Mouse (Mus musculus) neural tube, embryonic 13.5 days (tissue): ENCODE measurements at regions not wholly inside any gene's neighbourhood (a gene's known extent, or its start where the extent isn't known, plus 50 kb on each side); places are given as distances from the start of the nearest gene placed in this dataset.

Experiments used
- ATAC-seq: fragments of 200-750 bp; cut with Nextera tagmentation; 2 replicates; pipeline ENCODE4 v1.8.0; 2017; ENCODE audit warnings: low read depth, mild to moderate bottlenecking, moderate TSS enrichment, moderate library complexity
- H3K27ac ChIP-seq: fragments of 300-500 bp; sonication (generic); replicated peaks from 2 replicates; pipeline ENCODE4 v1.5.1; 2015; ENCODE audit warnings: moderate library complexity, mild to moderate bottlenecking, inconsistent platforms
- H3K27me3 ChIP-seq: fragments of 300-500 bp; sonication (generic); 2 replicates; pipeline ENCODE4 v1.6.1; 2015; ENCODE audit warnings: mild to moderate bottlenecking, inconsistent platforms
- H3K36me3 ChIP-seq: fragments of 300-500 bp; sonication (generic); 2 replicates; pipeline ENCODE4 v1.6.1; 2015; ENCODE audit warnings: mild to moderate bottlenecking, inconsistent platforms
- H3K4me1 ChIP-seq: fragments of 300-500 bp; sonication (generic); replicated peaks from 2 replicates; pipeline ENCODE4 v1.6.1; 2015; ENCODE audit warnings: inconsistent platforms
- H3K4me2 ChIP-seq: fragments of 300-500 bp; sonication (generic); 2 replicates; pipeline ENCODE4 v1.6.1; 2015; ENCODE audit warnings: inconsistent platforms, mild to moderate bottlenecking, moderate library complexity
- H3K4me3 ChIP-seq: fragments of 300-500 bp; sonication (generic); 2 replicates; pipeline ENCODE4 v1.5.1; 2015; ENCODE audit warnings: mild to moderate bottlenecking, inconsistent platforms
- H3K9ac ChIP-seq: fragments of 300-500 bp; sonication (generic); 2 replicates; pipeline ENCODE4 v1.6.1; 2015; ENCODE audit warnings: moderate library complexity, mild to moderate bottlenecking, inconsistent platforms
- H3K9me3 ChIP-seq: fragments of 300-500 bp; sonication (generic); 2 replicates; pipeline ENCODE4 v1.6.1; 2016; ENCODE audit warnings: inconsistent platforms
- WGBS: fragments of 180-500 bp; shearing (Covaris S2); methylation state at CpG from one replicate; pipeline ENCODE4 v1.1.7; 2015; 5-methylcytosine and 5-hydroxymethylcytosine counted together

GRCm38 (mm10) chr14:105523849-105524248 is 265.5 kb downstream of the Ndfip2 start:
- H3K9ac ChIP-seq = no peak overlapping the region
- no peak overlapping the region for H3K4me2 ChIP-seq
- H3K36me3 ChIP-seq = no peaks in the 10 kb centered on the region
- no peak overlapping the region for H3K4me3 ChIP-seq
- H3K27me3 ChIP-seq = no peaks in the 10 kb centered on the region
- H3K27ac ChIP-seq = no peak overlapping the region
- no peaks in the 10 kb centered on the region for H3K4me1 ChIP-seq
- WGBS = 90% methylated on average over 4 of the region's 4 CpGs
- ATAC-seq = no peak
- H3K9me3 ChIP-seq = no peaks in the 10 kb centered on the region

GRCm38 (mm10) chr14:105522279-105522678 is 263.9 kb downstream of the Ndfip2 start:
- no peak for ATAC-seq
- no peak overlapping the region for H3K9ac ChIP-seq
- no peak overlapping the region for H3K4me3 ChIP-seq
- no peaks in the 10 kb centered on the region for H3K4me1 ChIP-seq
- 72% methylated on average over 1 of the region's 1 CpGs for WGBS
- H3K4me2 ChIP-seq = no peak overlapping the region
- no peaks in the 10 kb centered on the region for H3K27me3 ChIP-seq
- no peak overlapping the region for H3K27ac ChIP-seq
- H3K9me3 ChIP-seq = no peaks in the 10 kb centered on the region
- H3K36me3 ChIP-seq = no peaks in the 10 kb centered on the region

GRCm38 (mm10) chr14:105518706-105519105 is 260.3 kb downstream of the Ndfip2 start:
- Histone ChIP-seq H3K4me1 (no peaks in the 10 kb centered on the region), H3K9me3 (no peaks in the 10 kb centered on the region), H3K9ac (no peak overlapping the region), H3K4me3 (no peak overlapping the region), H3K36me3 (no peaks in the 10 kb centered on the region), H3K27ac (no peak overlapping the region; the same call in 1 of the 2 replicates), H3K4me2 (no peak overlapping the region), H3K27me3 (no peaks in the 10 kb centered on the region)
- no peak for ATAC-seq
- 65% methylated on average over 7 of the region's 7 CpGs for WGBS

GRCm38 (mm10) chr14:105514413-105514812 is 256.0 kb downstream of the Ndfip2 start:
- no peak overlapping the region for H3K27ac ChIP-seq
- WGBS = 78% methylated on average over 9 of the region's 9 CpGs
- no peak overlapping the region for H3K4me2 ChIP-seq
- no peak for ATAC-seq
- H3K27me3 ChIP-seq = no peaks in the 10 kb centered on the region
- H3K9me3 ChIP-seq = no peaks in the 10 kb centered on the region
- H3K4me1 ChIP-seq = no peaks in the 10 kb centered on the region
- H3K9ac ChIP-seq = no peak overlapping the region
- H3K36me3 ChIP-seq = no peaks in the 10 kb centered on the region
- no peak overlapping the region for H3K4me3 ChIP-seq

GRCm38 (mm10) chr14:105512914-105513677 is 254.7 kb downstream of the Ndfip2 start:
- Histone ChIP-seq H3K4me2 (no peak overlapping the region), H3K9me3 (no peaks in the 10 kb centered on the region), H3K9ac (no peak overlapping the region), H3K27ac (peak overlapping the region; percentile 59; the same call in 1 of the 2 replicates), H3K36me3 (no peaks in the 10 kb centered on the region), H3K4me3 (no peak overlapping the region), H3K27me3 (no peaks in the 10 kb centered on the region), H3K4me1 (no peaks in the 10 kb centered on the region)
- peak; percentile 80 for ATAC-seq
- 69% methylated on average over 12 of the region's 12 CpGs for WGBS

- H3K36me3 ChIP-seq = no peaks in the 10 kb centered on the region
- H3K4me2 ChIP-seq = no peak overlapping the region
- WGBS = 90% methylated on average over 4 of the region's 4 CpGs
- H3K27ac ChIP-seq = no peak overlapping the region
- H3K9me3 ChIP-seq = no peaks in the 10 kb centered on the region
- H3K4me3 ChIP-seq = no peak overlapping the region
- H3K4me1 ChIP-seq = no peaks in the 10 kb centered on the region
- no peak overlapping the region for H3K9ac ChIP-seq
- no peak for ATAC-seq
- H3K27me3 ChIP-seq = no peaks in the 10 kb centered on the region
These were observed 253.5 kb downstream of the Ndfip2 start for GRCm38 (mm10) chr14:105511826-105512225.

- no peaks in the 10 kb centered on the region for H3K27me3 ChIP-seq
- no peak for ATAC-seq
- WGBS = 94% methylated on average over 3 of the region's 3 CpGs
These were observed 252.8 kb downstream of the Ndfip2 start for GRCm38 (mm10) chr14:105511135-105511534.

GRCm38 (mm10) chr14:105505261-105505660 is 246.9 kb downstream of the Ndfip2 start:
- Histone ChIP-seq H3K9ac (no peak overlapping the region), H3K27ac (no peak overlapping the region), H3K27me3 (peaks cover 11% of the 10 kb centered on the region), H3K4me1 (peaks cover 23% of the 10 kb centered on the region), H3K36me3 (no peaks in the 10 kb centered on the region), H3K4me2 (no peak overlapping the region), H3K9me3 (no peaks in the 10 kb centered on the region), H3K4me3 (no peak overlapping the region)
- WGBS = 64% methylated on average over 4 of the region's 4 CpGs
- ATAC-seq = no peak

More at GRCm38 (mm10) chr14:105511135-105511534, 252.8 kb downstream of the Ndfip2 start:
- no peaks in the 10 kb centered on the region for H3K9me3 ChIP-seq
- H3K4me1 ChIP-seq = no peaks in the 10 kb centered on the region
- H3K9ac ChIP-seq = no peak overlapping the region
- no peak overlapping the region for H3K27ac ChIP-seq
- H3K4me2 ChIP-seq = no peak overlapping the region
- H3K4me3 ChIP-seq = no peak overlapping the region
- H3K36me3 ChIP-seq = no peaks in the 10 kb centered on the region

GRCm38 (mm10) chr14:105504376-105504775 is 246.0 kb downstream of the Ndfip2 start:
- Histone ChIP-seq H3K4me2 (no peak overlapping the region), H3K27ac (no peak overlapping the region), H3K4me3 (no peak overlapping the region), H3K9me3 (no peaks in the 10 kb centered on the region), H3K27me3 (peaks cover 11% of the 10 kb centered on the region), H3K9ac (no peak overlapping the region), H3K36me3 (no peaks in the 10 kb centered on the region), H3K4me1 (peaks cover 31% of the 10 kb centered on the region)
- no peak for ATAC-seq
- WGBS = 88% methylated on average over 3 of the region's 3 CpGs

- Histone ChIP-seq H3K4me3 (no peak overlapping the region), H3K27me3 (peaks cover 11% of the 10 kb centered on the region), H3K4me1 (peaks cover 37% of the 10 kb centered on the region), H3K9ac (no peak overlapping the region), H3K36me3 (no peaks in the 10 kb centered on the region), H3K4me2 (no peak overlapping the region), H3K27ac (no peak overlapping the region), H3K9me3 (no peaks in the 10 kb centered on the region)
- WGBS = 79% methylated on average over 5 of the region's 5 CpGs
- no peak for ATAC-seq
These were observed 245.4 kb downstream of the Ndfip2 start for GRCm38 (mm10) chr14:105503806-105504205.

- WGBS = 11% methylated on average over 11 of the region's 11 CpGs
- Histone ChIP-seq H3K4me3 (no peak overlapping the region), H3K27me3 (peaks cover 11% of the 10 kb centered on the region), H3K27ac (no peak overlapping the region), H3K9me3 (no peaks in the 10 kb centered on the region), H3K4me1 (peaks cover 46% of the 10 kb centered on the region), H3K36me3 (no peaks in the 10 kb centered on the region), H3K4me2 (peak overlapping the region; percentile 44), H3K9ac (no peak overlapping the region)
- ATAC-seq = peak; percentile 10; the same call in 1 of the 2 replicates
These were observed 244.2 kb downstream of the Ndfip2 start for GRCm38 (mm10) chr14:105502633-105502975.

GRCm38 (mm10) chr14:105501792-105502632 is 243.6 kb downstream of the Ndfip2 start:
- Histone ChIP-seq H3K27ac (peak overlapping the region; percentile 49; the same call in 1 of the 2 replicates), H3K4me1 (peaks cover 46% of the 10 kb centered on the region), H3K4me3 (no peak overlapping the region), H3K9ac (no peak overlapping the region), H3K9me3 (no peaks in the 10 kb centered on the region), H3K36me3 (no peaks in the 10 kb centered on the region), H3K27me3 (peaks cover 11% of the 10 kb centered on the region), H3K4me2 (peak overlapping the region; percentile 44)
- 3% methylated on average over 21 of the region's 21 CpGs for WGBS
- peak; percentile 15; the same call in 1 of the 2 replicates for ATAC-seq
